Mouse (Mus musculus): Measurements from ENCODE around the gene A630095N17Rik.

A630095N17Rik gene

DNA sequence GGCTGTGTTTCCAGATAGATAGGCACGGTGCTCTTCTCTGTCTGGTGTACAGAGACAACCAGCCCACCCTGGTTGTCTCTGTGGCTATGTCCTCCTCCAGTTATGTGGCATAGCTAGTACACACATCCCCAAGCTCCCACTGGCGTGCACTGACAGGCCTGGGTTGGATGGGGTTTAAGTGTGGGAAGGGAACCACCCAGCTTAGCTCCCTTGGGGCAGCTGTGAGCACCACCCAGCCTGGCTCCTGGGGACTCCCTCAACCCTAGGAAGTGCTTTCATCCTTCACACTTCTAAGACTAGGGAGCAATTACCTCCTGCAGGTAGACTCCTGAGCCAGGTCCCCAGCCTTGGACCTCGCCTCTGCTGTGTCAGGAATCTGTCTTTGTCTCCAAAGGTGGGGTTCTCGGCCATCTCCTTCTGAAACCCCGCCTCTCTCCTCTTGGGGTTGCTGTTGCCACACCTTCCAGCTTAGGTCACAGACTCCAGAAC is at the start of gene A630095N17Rik:
TSS of gene A630095N17Rik (minus strand) at position 439 of the 489 bp plus-strand sequence.
- DNase-seq (ENCODE audit: low read depth, low spot score) = no peak

DNA sequence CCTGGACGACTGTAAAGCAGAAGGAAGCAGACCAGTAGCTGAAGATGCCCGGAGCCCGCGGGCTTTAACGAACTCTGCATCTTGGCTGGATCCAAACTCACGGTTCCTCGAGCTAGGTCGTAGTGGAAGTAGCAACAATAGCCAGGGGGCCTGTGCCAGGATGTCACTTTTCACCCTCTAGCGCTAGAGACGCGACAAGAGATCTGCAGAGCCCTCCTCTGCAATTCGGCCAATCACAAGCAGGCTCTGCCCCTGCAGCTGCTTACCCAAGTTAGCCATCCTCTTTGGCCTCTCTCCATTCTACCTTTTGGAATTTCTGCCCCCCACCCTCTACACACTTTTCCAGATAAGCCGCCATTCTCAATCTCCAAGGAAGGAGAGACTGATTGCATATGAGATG is 46.3 kb upstream of the A630095N17Rik start, which contains the start of gene Resp18:
TSS of gene Resp18 (minus strand) at position 188 of the 400 bp plus-strand sequence.
- DNase-seq (ENCODE audit: low read depth, low spot score) = no peak

DNA sequence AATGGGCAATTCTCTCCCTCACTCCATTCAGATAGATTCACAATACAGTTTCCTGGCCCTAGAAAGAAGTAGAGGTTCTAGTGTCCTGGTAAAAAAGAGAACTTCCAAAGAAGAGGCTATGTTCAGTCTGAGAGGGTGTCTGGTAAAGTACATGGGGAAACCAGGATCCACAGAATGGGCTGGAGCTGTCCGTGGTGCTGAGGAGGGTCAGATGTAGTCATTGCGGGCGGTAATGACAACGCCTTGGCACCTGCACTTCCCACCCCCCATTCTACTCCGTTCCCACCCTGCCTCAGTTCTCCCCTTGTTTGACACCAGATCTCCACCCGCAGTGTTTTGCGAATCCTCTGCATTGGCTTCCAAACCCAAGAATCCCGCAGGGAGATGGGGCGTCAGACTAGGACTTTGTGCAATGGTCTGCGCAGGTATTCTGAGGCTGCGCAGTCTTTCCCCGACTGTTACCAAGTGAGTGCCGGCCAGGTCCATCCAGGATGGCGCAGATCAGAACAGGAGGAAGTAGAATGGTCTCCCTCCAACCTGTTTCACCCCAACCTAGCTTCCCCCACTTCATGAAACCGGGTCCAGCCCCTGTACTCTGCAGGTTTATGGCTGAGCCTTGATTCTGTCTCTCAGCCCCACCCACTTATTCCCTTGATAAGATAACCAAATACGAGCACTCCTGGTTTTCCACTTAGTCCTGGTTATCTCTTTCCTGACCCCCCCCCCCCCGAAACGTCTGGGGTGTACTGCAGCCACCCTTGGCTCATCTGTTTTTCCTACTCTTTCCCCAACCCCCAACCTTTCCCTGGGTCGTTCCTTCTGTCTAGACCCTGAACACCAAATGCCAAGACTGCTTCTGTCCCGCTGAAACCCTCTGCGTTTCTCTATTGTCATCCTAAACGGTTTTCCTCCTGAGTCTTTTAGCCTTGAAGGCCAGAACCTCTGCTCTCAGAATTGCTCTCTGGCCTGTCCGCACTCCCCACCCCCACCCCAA is 45.6 kb upstream of the A630095N17Rik start:
- DNase-seq (ENCODE audit: low read depth, low spot score) = peak; percentile 74

DNA sequence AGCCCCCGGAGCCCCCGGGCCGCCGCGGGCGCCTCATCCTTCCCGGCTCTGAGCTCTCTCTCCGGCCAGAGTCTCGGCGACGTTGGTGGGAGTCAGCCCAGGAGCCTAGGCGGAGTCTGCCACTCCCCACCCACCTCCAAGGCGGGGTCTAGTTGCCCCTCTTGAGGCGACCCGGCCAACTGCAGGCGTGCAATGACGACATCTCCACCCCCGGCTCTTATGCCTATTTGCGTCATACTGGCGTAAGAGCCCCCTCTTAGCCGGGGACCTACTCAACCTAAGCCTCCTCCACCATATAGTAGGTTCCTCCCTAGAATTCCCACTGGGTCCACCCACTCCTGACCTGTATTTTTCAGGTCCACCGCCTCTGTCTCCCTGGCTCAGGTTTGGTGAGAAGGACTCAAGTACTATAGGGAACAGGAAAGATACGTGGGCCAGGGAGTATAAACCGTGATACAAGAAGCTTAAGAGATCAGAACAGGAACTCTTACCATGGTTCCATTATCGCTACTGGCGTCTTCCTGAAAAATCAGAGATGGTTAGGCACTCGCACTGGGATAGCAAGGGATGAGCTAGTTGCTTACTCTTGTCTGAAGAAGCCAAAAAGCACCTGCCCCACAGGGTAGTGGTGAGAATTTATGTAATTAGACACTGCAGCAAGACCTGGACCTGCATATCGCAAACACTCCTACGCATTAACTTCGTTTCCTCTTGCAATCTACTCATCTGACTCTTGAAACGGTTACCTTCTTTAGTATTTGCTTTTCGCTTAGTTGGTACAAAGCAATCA is 32.4 kb upstream of the A630095N17Rik start, which contains the start of gene Ptprn:
TSS of gene Ptprn (minus strand) at position 412 of the 790 bp plus-strand sequence.
- peak; percentile 57 for DNase-seq (ENCODE audit: low read depth, low spot score)

DNA sequence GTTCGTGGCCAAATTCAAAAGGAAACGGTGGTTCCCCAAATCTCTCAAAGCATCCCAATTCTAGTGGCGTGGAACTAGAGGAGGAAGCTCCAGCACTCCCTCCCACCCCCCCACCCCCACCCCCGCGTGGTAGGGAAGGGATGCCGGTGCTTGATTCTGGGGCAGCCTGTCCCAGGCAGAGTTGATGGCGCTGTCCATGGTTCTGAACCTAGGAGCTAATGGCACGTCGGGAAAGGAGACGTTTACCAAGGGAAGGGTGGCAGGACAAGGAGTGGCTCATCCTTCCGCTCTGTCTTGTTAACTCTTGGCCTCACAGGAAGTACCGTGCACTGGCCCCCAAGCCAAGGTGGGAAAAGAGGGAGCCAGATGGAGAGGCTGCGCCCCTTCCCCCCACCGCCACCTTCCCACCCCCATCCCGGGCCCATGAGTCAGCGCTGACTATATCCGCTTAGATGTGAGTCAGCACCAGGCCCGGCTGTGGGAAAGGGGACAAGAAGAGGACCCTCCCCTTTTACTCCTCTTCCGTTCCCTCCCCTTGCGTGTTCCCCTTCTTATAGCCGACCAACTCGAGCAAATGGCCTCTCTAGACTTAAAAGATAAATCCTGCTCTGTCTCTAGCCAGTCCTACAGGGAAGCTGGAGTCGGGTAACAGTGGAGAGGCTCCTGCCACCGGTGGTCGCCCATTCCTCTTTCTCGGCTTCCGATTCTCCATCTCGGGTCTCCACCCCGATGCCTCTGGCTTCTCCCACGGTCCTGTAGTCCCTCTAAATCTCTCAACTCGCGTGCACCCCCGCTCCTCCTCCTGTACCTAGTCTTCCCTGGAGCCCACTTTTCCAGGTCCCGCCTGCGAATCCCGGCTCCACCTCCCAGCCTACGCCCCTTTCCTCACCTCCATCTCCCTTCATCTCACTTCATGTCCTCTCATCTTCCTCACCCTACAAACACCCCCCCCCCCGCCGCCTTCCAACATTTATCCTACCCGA is 31.4 kb upstream of the A630095N17Rik start:
- peak; percentile 93 for DNase-seq (ENCODE audit: low read depth, low spot score)

DNA sequence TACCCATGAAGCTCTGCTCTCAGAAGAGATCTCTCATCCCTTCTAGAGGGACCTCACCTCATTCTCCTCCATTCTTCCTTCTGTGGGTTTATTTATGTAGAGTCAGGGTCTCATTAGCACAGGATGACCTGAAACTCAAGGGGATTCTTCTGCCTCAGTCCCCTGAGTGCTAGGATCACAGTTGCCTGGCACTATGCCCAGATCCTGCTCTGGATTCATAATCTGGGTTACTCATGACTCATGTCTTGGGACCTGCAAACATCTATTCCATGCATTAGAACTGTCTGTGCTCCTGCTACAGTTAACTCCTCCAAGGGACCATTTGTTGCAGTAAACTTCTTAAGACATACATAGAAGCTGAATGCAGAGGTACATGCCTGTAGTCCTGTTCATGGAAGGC is 29.4 kb upstream of the A630095N17Rik start:
- peak; percentile 52 for DNase-seq (ENCODE audit: low read depth, low spot score)

DNA sequence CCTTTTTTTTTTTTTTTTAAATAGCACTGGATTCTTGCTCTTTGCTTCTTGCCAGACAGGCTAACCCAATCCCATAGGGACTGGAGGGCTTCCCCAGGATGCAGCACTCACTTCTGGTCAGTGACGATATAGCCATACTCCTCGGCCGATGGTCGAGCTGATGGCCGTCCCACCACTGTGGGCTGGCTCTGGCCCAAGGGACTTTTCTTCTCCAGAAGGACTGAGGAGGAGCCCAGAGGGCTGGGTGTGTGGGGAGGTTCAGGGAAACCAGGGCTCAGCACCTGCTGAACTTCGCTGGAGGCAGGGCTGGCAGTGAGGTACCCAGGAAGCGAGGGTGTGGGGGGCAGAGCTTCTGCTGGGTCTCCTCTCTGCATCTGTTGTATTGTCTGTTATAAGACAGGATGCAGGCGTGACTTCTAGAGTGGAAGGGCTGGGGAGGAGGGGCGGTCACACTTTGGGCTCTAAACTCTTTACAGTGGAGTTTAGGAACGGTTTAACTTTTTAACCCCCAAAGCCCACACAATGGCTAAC is 23.7 kb upstream of the A630095N17Rik start:
- no peak for DNase-seq (ENCODE audit: low read depth, low spot score)

DNA sequence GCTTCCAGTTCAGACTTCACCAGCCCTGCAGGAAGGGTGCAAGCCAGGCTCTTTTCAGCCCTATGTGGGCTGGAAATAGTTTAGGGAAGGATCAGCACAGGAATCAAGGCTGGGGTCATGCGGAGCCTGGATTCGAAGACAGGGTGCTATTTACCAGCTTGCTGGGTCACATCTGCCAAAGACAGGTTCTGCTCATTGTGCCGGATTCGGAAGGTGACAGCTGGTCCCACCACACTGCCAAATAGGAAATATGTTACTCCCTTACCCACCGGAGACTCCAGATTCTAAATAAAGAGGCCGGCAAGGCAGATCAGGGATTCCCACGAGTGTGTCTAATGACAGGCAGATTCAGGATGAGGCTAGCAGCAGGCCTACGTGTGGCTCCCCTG is 22.7 kb upstream of the A630095N17Rik start:
- DNase-seq (ENCODE audit: low read depth, low spot score) = no peak

DNA sequence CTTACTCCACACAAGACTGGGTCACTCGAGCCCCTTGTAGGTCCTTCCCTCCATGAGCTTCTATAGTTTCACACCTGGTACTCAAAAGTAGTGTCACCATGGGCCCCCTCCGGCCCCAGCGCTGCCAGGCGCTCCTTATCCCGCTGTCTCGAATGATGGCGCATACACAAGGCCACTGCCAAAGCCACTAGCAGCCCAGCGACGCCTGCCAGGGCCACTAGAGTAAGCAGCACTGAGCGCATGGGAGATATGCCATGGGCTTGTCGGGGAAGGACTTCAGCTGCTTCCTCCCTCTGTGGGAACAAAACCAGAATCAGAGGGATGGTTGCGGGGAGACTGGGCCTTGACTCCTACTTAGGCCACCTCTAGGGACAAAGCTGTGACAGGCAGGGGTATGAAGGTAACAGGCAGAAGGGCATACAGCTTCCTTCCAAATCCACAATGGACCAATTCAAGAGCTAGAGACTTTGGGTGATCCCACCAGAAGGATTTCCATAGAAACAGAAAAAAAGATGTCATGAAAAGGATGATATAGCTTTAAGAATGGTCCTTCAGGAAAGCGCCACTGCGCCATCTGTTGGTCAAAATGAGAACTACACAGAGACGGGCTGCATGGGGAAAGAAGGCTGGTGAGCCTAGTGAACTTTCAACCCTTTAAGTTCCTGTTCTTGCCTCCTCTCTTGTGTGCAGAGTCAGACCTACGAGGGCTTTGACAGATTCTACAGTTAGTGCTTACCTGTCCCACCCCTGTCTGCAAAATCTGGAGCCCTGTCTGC is 22.1 kb upstream of the A630095N17Rik start:
- DNase-seq (ENCODE audit: low read depth, low spot score) = peak; percentile 91

DNA sequence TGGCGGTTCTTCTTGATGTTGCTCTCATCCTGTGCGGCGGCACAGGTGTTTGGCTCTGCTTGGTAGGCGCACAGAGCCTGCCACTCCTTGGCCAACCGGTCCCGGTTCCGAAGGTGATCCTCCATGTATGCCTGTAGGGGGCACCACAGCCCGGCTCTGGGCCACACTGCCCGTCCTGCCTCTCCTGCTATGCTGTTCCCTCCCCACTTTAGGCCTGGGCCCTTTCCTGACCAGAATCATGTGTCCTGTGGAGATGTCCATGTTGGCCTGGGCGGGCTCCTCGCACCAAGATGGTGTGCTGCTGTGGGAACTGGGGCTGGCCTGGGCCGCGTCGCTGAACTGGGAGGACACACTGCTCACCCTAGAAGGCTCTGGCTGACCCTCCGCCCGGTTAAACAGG is 21.1 kb upstream of the A630095N17Rik start:
- no peak for DNase-seq (ENCODE audit: low read depth, low spot score)

DNA sequence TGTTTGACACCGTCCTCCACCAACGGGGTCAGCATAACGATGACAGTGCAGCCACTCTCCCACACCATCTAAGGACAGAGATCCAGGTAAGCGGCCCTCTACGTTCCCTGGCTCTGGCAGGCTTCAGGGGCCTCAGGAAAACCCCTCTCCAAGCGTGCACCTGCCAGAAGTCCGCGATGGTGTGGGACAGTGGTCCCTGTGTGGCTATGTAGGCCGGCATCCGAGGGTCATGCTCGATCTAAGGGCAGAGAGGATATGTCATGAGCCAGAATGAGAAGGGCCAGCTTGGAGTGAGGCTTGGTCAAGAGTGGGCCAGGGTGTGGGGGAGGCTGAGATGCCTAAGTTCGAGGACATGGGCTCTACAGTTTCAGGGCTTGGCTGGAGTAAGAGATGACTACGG is 20.4 kb upstream of the A630095N17Rik start:
- no peak for DNase-seq (ENCODE audit: low read depth, low spot score)

DNA sequence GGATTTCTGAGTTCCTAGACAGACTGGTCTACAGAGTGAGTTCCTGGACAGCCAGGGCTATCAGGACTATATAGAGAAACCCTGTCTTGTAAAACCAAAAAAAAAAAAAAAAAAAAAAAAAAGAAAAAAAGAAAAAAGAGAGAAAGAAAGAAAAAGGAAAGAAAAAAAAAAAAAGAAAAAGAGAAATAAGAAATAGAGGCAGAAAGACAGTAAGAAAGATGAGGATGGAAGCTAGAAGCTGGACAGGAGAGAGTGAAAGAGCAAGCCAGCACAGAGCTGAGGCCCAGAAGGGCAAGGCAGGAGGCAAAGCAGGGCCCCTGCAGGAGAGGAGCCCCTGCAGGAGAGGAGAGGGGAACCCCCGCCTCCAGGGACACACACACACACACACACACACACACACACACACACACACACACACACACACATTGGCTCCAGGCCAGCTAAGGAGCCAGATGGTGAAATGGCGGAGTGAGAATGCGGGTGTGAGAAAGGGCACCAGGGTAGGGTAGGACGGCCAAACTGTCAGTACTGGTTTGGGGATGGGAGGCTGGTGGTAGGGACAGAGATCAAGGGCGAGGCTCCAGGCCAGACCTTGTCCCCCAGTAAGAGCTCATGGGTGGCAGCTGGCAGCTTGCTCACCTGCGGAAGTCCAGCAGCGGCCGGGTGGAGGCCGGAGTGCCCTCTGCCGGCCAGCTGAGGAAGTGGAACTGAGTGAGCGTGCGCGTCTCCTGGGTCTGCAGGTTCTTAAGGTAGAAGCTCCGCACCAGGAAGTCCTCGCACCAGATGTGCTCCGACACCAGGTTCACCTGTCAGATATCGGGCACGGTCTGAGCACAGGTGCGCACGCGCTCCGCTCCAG is 19.4 kb upstream of the A630095N17Rik start:
- no peak for DNase-seq (ENCODE audit: low read depth, low spot score)

DNA sequence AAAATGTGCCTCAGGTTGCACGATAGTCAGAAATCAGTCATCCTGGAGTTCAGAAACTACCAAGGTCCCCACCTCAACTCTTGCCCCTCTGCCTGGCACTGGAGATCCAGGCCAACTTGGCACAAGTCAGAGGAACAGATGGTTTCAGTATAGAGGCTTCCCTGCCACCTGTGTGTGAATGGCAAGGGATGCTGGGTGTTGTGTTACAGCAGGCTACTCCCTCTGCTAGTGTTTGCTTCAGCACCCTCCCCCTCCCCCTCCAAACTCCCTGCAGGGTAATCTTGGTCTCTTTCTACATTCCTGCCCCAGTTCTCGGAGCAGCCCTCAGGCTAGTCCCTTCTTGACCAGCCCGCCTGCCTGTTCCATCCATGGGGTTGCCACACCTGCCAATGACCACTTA is 18.6 kb upstream of the A630095N17Rik start:
- no peak for DNase-seq (ENCODE audit: low read depth, low spot score)

DNA sequence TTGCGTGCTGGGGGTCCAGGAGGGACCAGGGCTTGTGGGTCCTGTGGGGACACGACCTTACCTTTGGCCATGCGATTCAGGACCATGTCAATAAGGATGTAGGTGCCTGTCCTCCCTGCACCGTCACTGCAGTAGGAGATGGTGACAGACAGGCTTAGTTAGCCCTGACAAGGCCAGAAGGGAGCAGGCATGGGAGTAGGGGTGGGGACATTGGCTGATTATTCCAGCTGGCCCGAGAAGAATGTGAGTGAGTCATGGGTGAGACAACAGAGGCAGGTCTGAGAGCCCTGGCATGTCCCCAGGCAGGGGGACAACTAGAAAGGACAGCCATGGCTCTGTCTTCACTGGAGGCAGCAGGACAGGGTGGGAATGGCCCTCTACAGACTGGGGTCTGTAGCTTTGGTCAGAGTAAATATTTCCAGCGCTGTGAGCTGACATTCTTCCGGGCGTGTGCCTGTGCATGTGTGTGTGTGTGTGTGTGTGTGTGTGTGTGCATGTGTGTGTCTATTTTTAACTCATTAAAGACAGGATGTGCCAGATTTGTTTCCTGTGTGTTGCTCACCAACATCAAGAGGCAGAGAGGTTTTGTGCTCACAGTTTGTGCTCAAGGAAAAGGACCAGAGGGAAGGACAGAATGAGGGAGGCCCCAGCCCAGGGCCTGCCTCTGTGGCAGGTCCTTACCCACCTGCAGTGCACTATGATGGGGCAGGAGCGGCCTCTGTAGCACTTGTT is 16.3 kb upstream of the A630095N17Rik start:
- DNase-seq (ENCODE audit: low read depth, low spot score) = peak; percentile 92

DNA sequence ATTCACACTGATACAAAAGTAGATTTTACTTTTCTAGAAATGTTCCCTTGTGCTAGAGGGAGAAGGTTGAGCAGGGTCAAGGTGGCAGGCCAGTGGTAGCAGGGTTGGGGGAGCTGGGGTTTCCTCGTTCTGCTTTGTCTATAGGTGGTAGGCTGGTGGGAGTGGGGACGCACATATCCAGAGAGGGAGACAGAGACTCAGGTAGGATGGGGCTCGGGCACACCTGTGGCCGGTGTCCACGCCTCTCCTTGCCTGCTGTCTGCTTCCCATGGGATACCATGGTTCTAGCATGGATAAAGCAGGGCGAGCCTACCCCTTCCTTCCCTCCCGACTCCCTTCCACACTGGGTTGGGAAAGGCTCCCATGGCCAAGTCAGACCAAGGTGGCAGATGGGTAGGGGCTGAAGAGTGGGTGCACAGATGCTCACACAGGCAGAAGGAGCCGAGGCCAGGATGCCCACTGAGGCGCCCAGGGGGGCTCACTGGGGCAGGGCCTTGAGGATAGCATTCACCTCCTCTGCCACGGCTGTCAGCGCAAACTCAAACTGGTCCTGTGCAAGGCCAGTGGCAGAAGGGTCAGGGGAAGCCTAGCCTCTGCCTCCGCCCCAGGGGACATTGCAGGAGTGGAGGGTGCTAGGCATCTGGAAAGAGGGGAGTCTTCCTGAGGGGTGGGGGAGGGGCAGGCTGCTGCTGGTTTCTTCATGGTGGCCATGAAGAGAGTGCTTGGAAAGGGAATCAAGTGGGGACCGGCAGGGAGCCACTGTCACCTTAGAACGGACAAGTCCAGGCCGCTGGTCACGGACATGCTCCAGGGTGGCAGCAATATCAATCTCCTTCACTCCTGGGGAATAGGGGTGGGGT is 15.4 kb upstream of the A630095N17Rik start:
- DNase-seq (ENCODE audit: low read depth, low spot score) = no peak

DNA sequence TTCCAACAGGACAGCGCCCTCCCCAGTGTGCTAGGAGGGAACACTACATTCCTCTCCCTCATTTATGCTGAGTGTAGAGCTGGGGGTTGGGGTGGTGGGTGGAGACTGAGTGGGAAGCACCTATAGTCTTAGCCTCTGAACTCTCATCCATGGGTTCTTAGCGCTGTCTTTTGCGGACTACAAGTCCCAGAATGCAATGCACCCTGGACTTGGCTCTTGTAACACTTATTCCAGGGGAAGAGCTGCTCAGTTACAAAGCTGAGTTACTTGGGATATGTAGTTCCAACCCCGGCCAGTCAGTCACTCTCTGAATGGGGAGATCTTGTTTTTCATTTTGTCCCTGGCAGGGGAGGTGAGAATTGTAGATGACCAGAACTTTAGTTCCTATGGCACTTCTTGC is 12.9 kb upstream of the A630095N17Rik start:
- peak; percentile 66 for DNase-seq (ENCODE audit: low read depth, low spot score)

DNA sequence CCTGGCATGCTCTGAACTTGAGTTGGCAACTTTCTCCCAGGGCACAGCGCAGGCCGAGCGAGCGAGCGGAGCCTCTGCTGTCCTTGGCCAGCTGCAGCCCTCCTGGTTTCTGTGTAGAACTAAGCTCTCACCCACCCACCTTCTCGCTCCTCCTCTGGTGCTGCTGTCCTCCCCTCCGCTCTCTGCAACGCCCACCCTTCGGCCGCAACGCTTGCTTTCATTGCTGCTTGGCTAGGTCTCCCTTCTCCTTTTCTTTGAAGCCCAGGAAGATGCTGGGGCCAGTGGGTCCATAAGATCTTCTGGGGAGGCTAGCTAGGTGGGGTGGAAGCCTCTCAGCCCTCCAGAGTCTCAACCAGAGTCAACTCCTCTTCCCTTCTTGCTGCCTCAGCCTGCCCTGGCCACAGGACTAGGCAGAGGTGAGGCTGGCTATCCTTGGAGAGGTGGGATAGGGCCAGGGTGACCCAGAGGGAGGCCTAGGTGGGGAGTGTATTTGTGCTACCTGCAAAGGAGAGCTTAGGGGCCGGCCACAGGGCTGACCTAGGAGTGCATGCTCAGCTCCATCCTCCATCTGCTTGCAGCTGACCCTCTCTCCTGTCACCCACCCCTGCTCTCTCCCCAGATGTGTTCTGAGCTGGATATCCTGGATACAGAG is 12.4 kb upstream of the A630095N17Rik start:
- no peak for DNase-seq (ENCODE audit: low read depth, low spot score)

Measured in 3T3-L1 (cell line).